Mouse (Mus musculus) liver, embryonic 14.5 days (tissue): Measurements from ENCODE around the gene Tnnc1.

Experiments used
- CTCF ChIP-seq: IDR thresholded peaks from 2 replicates; pipeline ENCODE4 v1.5.1; 2016; ENCODE audit warnings: antibody characterized with exemption, low read depth, control low read depth
- EP300 ChIP-seq: IDR thresholded peaks from 2 replicates; pipeline ENCODE4 v1.6.1; 2016; ENCODE audit warnings: antibody characterized with exemption, low read depth

DNA sequence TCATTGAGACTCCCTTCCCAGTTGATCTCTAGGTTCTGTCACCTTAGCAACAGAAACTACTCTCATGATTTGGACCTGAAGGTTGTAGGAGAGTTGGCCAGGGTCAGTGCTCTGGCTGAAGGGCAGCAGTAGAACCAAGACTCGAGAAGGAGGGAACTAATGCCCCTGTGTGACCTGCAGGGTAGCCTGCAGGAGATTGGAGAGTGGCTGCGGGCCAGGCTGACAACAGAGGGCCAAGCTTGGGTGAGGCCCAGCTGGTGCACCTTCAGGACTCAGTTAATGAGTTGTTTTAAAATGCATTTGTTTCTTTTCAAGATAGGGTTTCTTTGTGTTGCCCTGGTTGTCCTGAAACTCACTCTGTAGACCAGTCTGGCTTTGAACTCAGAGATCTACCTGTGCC, 43.1 kb upstream of the Tnnc1 start:
- TF ChIP-seq CTCF = no peak
- no peak for TF ChIP-seq EP300
